Mouse (Mus musculus) lung, adult 2 months (tissue): ENCODE measurements at regions not wholly inside any gene's neighbourhood (a gene's known extent, or its start where the extent isn't known, plus 50 kb on each side); places are given as distances from the start of the nearest gene placed in this dataset.

Experiments
- CTCF ChIP-seq: fragments of 200-500 bp; IDR thresholded peaks from 2 replicates; pipeline ENCODE4 v1.5.1; 2011; ENCODE audit warnings: mild to moderate bottlenecking, low read length, control low read depth; ENCODE audit not compliant: insufficient read depth
- POLR2A ChIP-seq: fragments of 200-500 bp; IDR thresholded peaks from 2 replicates; pipeline ENCODE4 v1.6.1; 2011; ENCODE audit warnings: low read depth, mild to moderate bottlenecking, control low read depth, low read length, borderline replicate concordance; ENCODE audit errors: extremely low read depth

- TF ChIP-seq CTCF (no peak), POLR2A (no peak)
Observed at GRCm38 (mm10) chr11:89867575-89867974, 90.1 kb upstream of the Ankfn1 start.
